Mouse (Mus musculus) CH12.LX (cell line): ENCODE measurements at regions not wholly inside any gene's neighbourhood (a gene's known extent, or its start where the extent isn't known, plus 50 kb on each side); places are given as distances from the start of the nearest gene placed in this dataset.

Source experiments
- DNase-seq: peaks from one replicate; pipeline ENCODE4 v3.0.0-alpha.2; 2013; ENCODE audit errors: extremely low read depth
- H3K27ac ChIP-seq: 2 replicates; pipeline ENCODE4 v1.5.1; 2012; ENCODE audit warnings: low read depth, mild to moderate bottlenecking, control low read depth, moderate library complexity; ENCODE audit not compliant: insufficient read depth
- H3K27me3 ChIP-seq: replicated peaks from 2 replicates; pipeline ENCODE3; 2012; ENCODE audit warnings: inconsistent platforms
- H3K36me3 ChIP-seq, 2 experiments: replicated peaks in 1 of 2; 2 replicates each; pipeline versions ENCODE3 to v1.6.1; 2012; ENCODE audit warnings: inconsistent platforms in 1 of 2, low read length in 1 of 2, mild to moderate bottlenecking in 1 of 2, mixed read lengths in 1 of 2, moderate library complexity in 1 of 2; ENCODE audit not compliant: control insufficient read depth in 1 of 2, insufficient read depth in 1 of 2
- H3K4me1 ChIP-seq, 2 experiments: 2 replicates each; pipeline ENCODE4 v1.6.1; 2012; ENCODE audit warnings: inconsistent platforms in 1 of 2, moderate library complexity in 1 of 2; ENCODE audit not compliant: insufficient read depth in 2 of 2, control insufficient read depth in 1 of 2
- H3K4me2 ChIP-seq: 2 replicates; pipeline ENCODE4 v1.6.1; 2012; ENCODE audit warnings: low read depth, mild to moderate bottlenecking, control low read depth; ENCODE audit not compliant: poor library complexity, insufficient read depth, severe bottlenecking
- H3K4me3 ChIP-seq, 3 experiments: fragments of 150-350 bp in 1 of 3; sonication (generic) in 1 of 3; replicated peaks in 1 of 3; 2 replicates each; pipeline versions ENCODE3 to v1.5.1; 2011 to 2012; ENCODE audit warnings: low read depth in 2 of 3, low read length in 2 of 3, mild to moderate bottlenecking in 2 of 3, moderate library complexity in 2 of 3, control low read depth in 1 of 3, improper control_type of control experiment in 1 of 3, inconsistent platforms in 1 of 3, mixed read lengths in 1 of 3; ENCODE audit not compliant: poor library complexity in 1 of 3
- H3K79me2 ChIP-seq: replicated peaks from 2 replicates; pipeline ENCODE4 v1.6.1; 2012; ENCODE audit warnings: mild to moderate bottlenecking, moderate library complexity; ENCODE audit not compliant: control insufficient read depth, poor library complexity, insufficient read depth, severe bottlenecking; ENCODE audit errors: extremely low read depth
- H3K9ac ChIP-seq: 2 replicates; pipeline ENCODE4 v1.6.1; 2012; ENCODE audit warnings: low read depth, mild to moderate bottlenecking, control low read depth, moderate library complexity; ENCODE audit not compliant: insufficient read depth
- H3K9me3 ChIP-seq: replicated peaks from 2 replicates; pipeline ENCODE3; 2012; ENCODE audit warnings: low read length, inconsistent platforms, mixed read lengths
- BHLHE40 ChIP-seq: IDR thresholded peaks from 2 replicates; pipeline ENCODE4 v1.6.1; 2011; ENCODE audit warnings: mild to moderate bottlenecking, low read depth, low read length, improper control_type of control experiment
- CHD1 ChIP-seq: IDR thresholded peaks from 2 replicates; pipeline ENCODE4 v1.6.1; 2012; ENCODE audit warnings: low read depth, low read length, improper control_type of control experiment, inconsistent platforms
- ELF1 ChIP-seq: IDR thresholded peaks from 2 replicates; pipeline ENCODE4 v1.6.1; 2014; ENCODE audit warnings: low read depth, mild to moderate bottlenecking, inconsistent platforms, low read length, improper control_type of control experiment
- EP300 ChIP-seq: IDR thresholded peaks from 2 replicates; pipeline ENCODE4 v1.6.1; 2011; ENCODE audit warnings: low read length, improper control_type of control experiment
- GABPA ChIP-seq: IDR thresholded peaks from 2 replicates; pipeline ENCODE4 v1.6.1; 2012; ENCODE audit warnings: low read depth, low read length, improper control_type of control experiment, inconsistent platforms; ENCODE audit not compliant: insufficient replicate concordance
- JUN ChIP-seq: IDR thresholded peaks from 2 replicates; pipeline ENCODE4 v1.6.1; 2011; ENCODE audit warnings: low read depth, mild to moderate bottlenecking, low read length, improper control_type of control experiment, moderate library complexity; ENCODE audit not compliant: insufficient read depth
- JUND ChIP-seq: conservative IDR thresholded peaks from 2 replicates; pipeline ENCODE4 v1.6.1; 2011; ENCODE audit warnings: low read depth, low read length, improper control_type of control experiment
- MAX ChIP-seq: IDR thresholded peaks from 2 replicates; pipeline ENCODE4 v1.6.1; 2011; ENCODE audit warnings: low read length, improper control_type of control experiment
- MAZ ChIP-seq: IDR thresholded peaks from 2 replicates; pipeline ENCODE4 v1.6.1; 2012; ENCODE audit warnings: low read depth, mild to moderate bottlenecking, inconsistent platforms, low read length, improper control_type of control experiment, moderate library complexity
- MEF2A ChIP-seq: IDR thresholded peaks from 2 replicates; pipeline ENCODE4 v1.6.1; 2014; ENCODE audit warnings: low read depth, mild to moderate bottlenecking, inconsistent platforms, low read length, improper control_type of control experiment, borderline replicate concordance
- MXI1 ChIP-seq: IDR thresholded peaks from 2 replicates; pipeline ENCODE4 v1.6.1; 2011; ENCODE audit warnings: mild to moderate bottlenecking, low read depth, low read length, improper control_type of control experiment
- NELFE ChIP-seq: IDR thresholded peaks from 2 replicates; pipeline ENCODE4 v1.6.1; 2011; ENCODE audit warnings: low read depth, low read length, improper control_type of control experiment
- PAX5 ChIP-seq: IDR thresholded peaks from 2 replicates; pipeline ENCODE4 v1.6.1; 2012; ENCODE audit warnings: low read length, inconsistent platforms, mixed read lengths
- POLR2A ChIP-seq: IDR thresholded peaks from 2 replicates; pipeline ENCODE4 v1.6.1; 2011; ENCODE audit warnings: low read depth, mild to moderate bottlenecking, improper control_type of control experiment, low read length
- POLR2AphosphoS2 ChIP-seq: IDR thresholded peaks from 2 replicates; pipeline ENCODE4 v1.6.1; 2011; ENCODE audit warnings: low read depth, low read length, improper control_type of control experiment
- RAD21 ChIP-seq: IDR thresholded peaks from 2 replicates; pipeline ENCODE4 v1.6.1; 2011; ENCODE audit warnings: low read depth, mild to moderate bottlenecking, low read length, improper control_type of control experiment, moderate library complexity
- SMC3 ChIP-seq: IDR thresholded peaks from 2 replicates; pipeline ENCODE4 v1.6.1; 2011; ENCODE audit warnings: low read depth, low read length, improper control_type of control experiment
- TBP ChIP-seq: conservative IDR thresholded peaks from 2 replicates; pipeline ENCODE4 v1.6.1; 2011; ENCODE audit warnings: low read depth, low read length, improper control_type of control experiment
- TCF12 ChIP-seq: IDR thresholded peaks from 2 replicates; pipeline ENCODE4 v1.6.1; 2014; ENCODE audit warnings: low read depth, mild to moderate bottlenecking, inconsistent platforms, low read length, improper control_type of control experiment
- UBTF ChIP-seq: IDR thresholded peaks from 2 replicates; pipeline ENCODE4 v1.6.1; 2012; ENCODE audit warnings: low read depth, mild to moderate bottlenecking, inconsistent platforms, low read length, improper control_type of control experiment, moderate library complexity
- USF2 ChIP-seq: conservative IDR thresholded peaks from 2 replicates; pipeline ENCODE4 v1.6.1; 2011; ENCODE audit warnings: low read depth, low read length, improper control_type of control experiment
- ZC3H11A ChIP-seq: IDR thresholded peaks from 2 replicates; pipeline ENCODE4 v1.6.1; 2012; ENCODE audit warnings: low read depth, mild to moderate bottlenecking, inconsistent platforms, low read length, improper control_type of control experiment
- dilution Hi-C: fragments of 300-500 bp; cut with MboI; formaldehyde crosslinking; loops from 2 replicates; pipeline ENCODE4 v1.14.3; 2020; ENCODE audit warnings: low sequenced_read_pairs; ENCODE audit not compliant: extremely low pct_unique_long_range_greater_than_20kb, extremely low pct_ligation_motif_present
- in situ Hi-C: fragments of 300-500 bp; cut with MboI; formaldehyde crosslinking; loops from 3 replicates; pipeline ENCODE4 v1.14.3; 2019; ENCODE audit warnings: low sequenced_read_pairs, low pct_ligation_motif_present, low pct_unique_long_range_greater_than_20kb, mixed read lengths

GRCm38 (mm10) chr4:62890588-62891580 lies 74.5 kb upstream of the Zfp618 start:
- H3K9me3 ChIP-seq: no peaks in the 10 kb centered on the region
- H3K27ac ChIP-seq: no peak overlapping the region
- H3K4me1 ChIP-seq: no peaks in the 10 kb centered on the region
- H3K36me3 ChIP-seq: no peaks in the 10 kb centered on the region
- DNase-seq: no peak
- dilution Hi-C loops (no loop called here), in situ Hi-C loops (loop anchor here (25.0 kb wide), 1 partner anchor 246 kb away; no protein-coding TSS in a partner anchor)
- H3K9ac ChIP-seq: no peak overlapping the region
- no peak overlapping the region for H3K4me2 ChIP-seq
- no peak overlapping the region for H3K4me3 ChIP-seq
- H3K27me3 ChIP-seq: peaks cover 58% of the 10 kb centered on the region
- H3K79me2 ChIP-seq: no peaks in the 10 kb centered on the region
- TF ChIP-seq UBTF (no peak), JUN (no peak), ELF1 (no peak), MXI1 (no peak), SMC3 (no peak), EP300 (no peak), POLR2A (no peak), PAX5 (no peak), GABPA (no peak), POLR2AphosphoS2 (no peak), CHD1 (no peak), RAD21 (no peak), MAZ (no peak), MAX (no peak), USF2 (no peak)

- no peaks in the 10 kb centered on the region for H3K4me1 ChIP-seq
- no peaks in the 10 kb centered on the region for H3K36me3 ChIP-seq
- no peak for DNase-seq
- dilution Hi-C loops (no loop called here), in situ Hi-C loops (no loop called here)
- H3K9ac ChIP-seq: no peak overlapping the region
- no peaks in the 10 kb centered on the region for H3K27me3 ChIP-seq
- no peak overlapping the region for H3K27ac ChIP-seq
- H3K4me2 ChIP-seq: no peak overlapping the region
- no peak overlapping the region for H3K4me3 ChIP-seq
- H3K79me2 ChIP-seq: no peaks in the 10 kb centered on the region
- TF ChIP-seq BHLHE40 (no peak), ZC3H11A (no peak), TCF12 (no peak), JUND (no peak), MEF2A (no peak), NELFE (no peak), TBP (no peak)
- no peaks in the 10 kb centered on the region for H3K9me3 ChIP-seq
These were observed 52.5 kb upstream of the Zfp618 start for GRCm38 (mm10) chr4:62912891-62913290.
